Mouse (Mus musculus) erythroblast, embryonic 14.5 days (primary cell): Measurements from ENCODE around the gene Clec12b.

Source experiments
- GATA1 ChIP-seq: IDR thresholded peaks from 2 replicates; pipeline ENCODE4 v1.6.1; 2012; ENCODE audit warnings: low read length, inconsistent platforms, mixed read lengths
- TAL1 ChIP-seq: IDR thresholded peaks from 3 replicates; pipeline ENCODE4 v1.6.1; 2012; ENCODE audit warnings: low read length, inconsistent platforms, mixed read lengths

DNA sequence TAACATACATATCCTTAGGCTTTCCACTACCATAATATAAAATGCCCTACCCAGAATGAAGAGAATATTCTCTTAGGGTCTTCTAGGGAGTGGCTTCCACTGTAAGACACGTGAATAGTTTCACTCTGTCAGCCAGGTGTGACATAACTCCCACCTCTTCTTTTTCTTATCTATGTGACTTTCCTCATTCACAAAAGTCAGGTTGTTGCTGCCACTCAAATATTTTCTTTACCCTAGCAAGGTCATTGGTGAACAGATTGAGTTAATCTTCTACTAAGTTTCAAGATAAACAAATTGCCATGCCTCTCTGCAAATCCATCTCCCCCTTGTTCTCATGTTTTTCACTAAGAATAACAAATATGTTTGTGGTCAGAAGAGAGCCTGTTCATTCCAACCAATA, 3.9 kb downstream of the Clec12b start:
- no peak for TF ChIP-seq TAL1
- TF ChIP-seq GATA1 = no peak
